Mouse (Mus musculus) neural tube, embryonic 15.5 days (tissue): ENCODE results near the gene Tmem189. TPM values are rescaled to one million over a fixed set of nuclear protein-coding genes. Genes with fewer than 3 reads are reported as not detected.

ENCODE experiments used
- ATAC-seq: fragments of 200-750 bp; cut with Nextera tagmentation; 2 replicates; pipeline ENCODE4 v1.8.0; 2017; ENCODE audit warnings: mild to moderate bottlenecking, moderate TSS enrichment, moderate library complexity; ENCODE audit not compliant: low FRiP score
- H3K27ac ChIP-seq: fragments of 300-500 bp; sonication (generic); replicated peaks from 2 replicates; pipeline ENCODE4 v1.5.1; 2015; ENCODE audit warnings: mild to moderate bottlenecking, inconsistent platforms
- H3K27me3 ChIP-seq: fragments of 300-500 bp; sonication (generic); replicated peaks from 2 replicates; pipeline ENCODE4 v1.6.1; 2015; ENCODE audit warnings: inconsistent platforms
- H3K36me3 ChIP-seq: fragments of 300-500 bp; sonication (generic); 2 replicates; pipeline ENCODE4 v1.6.1; 2015; ENCODE audit warnings: inconsistent platforms
- H3K4me1 ChIP-seq: fragments of 300-500 bp; sonication (generic); 2 replicates; pipeline ENCODE4 v1.6.1; 2015; ENCODE audit warnings: inconsistent platforms
- H3K4me2 ChIP-seq: fragments of 300-500 bp; sonication (generic); 2 replicates; pipeline ENCODE4 v1.6.1; 2015; ENCODE audit warnings: inconsistent platforms, mild to moderate bottlenecking, moderate library complexity
- H3K4me3 ChIP-seq: fragments of 300-500 bp; sonication (generic); replicated peaks from 2 replicates; pipeline ENCODE4 v1.5.1; 2015; ENCODE audit warnings: mild to moderate bottlenecking, inconsistent platforms
- H3K9ac ChIP-seq: fragments of 300-500 bp; sonication (generic); replicated peaks from 2 replicates; pipeline ENCODE4 v1.6.1; 2015; ENCODE audit warnings: mild to moderate bottlenecking, inconsistent platforms
- H3K9me3 ChIP-seq: fragments of 300-500 bp; sonication (generic); replicated peaks from 2 replicates; pipeline ENCODE4 v1.6.1; 2016; ENCODE audit warnings: inconsistent platforms
- WGBS: fragments of 180-500 bp; shearing (Covaris S2); methylation state at CpG from one replicate; pipeline ENCODE4 v1.1.7; 2015; ENCODE audit warnings: mixed read lengths; 5-methylcytosine and 5-hydroxymethylcytosine counted together
- polyA plus RNA-seq: library from polyadenylated mRNA; unstranded; fragments of >200 nt; fragmentation: Nextera tagmentation; extraction: Ambion mirVana; gene quantifications from 2 replicates; pipeline ENCODE4 v1.2.1, GENCODE M21; 2015

Tmem189 gene
- polyA plus RNA-seq: 41.4 and 44.1 TPM in 2 replicates

DNA sequence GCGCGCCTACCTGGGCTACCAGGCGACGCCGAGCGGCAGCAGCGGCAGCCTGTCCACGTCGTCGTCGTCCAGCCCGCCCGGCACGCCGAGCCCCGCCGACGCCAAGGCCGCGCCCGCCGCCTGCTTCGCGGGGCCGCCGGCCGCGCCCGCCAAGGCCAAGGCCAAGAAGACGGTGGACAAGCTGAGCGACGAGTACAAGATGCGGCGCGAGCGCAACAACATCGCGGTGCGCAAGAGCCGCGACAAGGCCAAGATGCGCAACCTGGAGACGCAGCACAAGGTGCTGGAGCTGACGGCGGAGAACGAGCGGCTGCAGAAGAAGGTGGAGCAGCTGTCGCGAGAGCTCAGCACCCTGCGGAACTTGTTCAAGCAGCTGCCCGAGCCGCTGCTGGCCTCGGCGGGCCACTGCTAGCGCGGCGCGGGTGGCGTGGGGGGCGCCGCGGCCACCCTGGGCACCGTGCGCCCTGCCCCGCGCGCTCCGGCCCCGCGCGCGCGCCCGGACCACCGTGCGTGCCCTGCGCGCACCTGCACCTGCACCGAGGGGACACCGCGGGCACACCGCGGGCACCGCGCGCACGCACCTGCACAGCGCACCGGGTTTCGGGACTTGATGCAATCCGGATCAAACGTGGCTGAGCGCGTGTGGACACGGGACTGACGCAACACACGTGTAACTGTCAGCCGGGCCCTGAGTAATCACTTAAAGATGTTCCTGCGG is at the start of gene Tmem189:
Gene Tmem189, minus strand, starts transcription at position 322 of the 718 bp plus-strand sequence.
- Histone ChIP-seq H3K9me3 (no peaks in the 10 kb centered on the region), H3K36me3 (no peaks in the 10 kb centered on the region), H3K4me1 (peaks cover 25% of the 10 kb centered on the region), H3K4me2 (peak within 1 kb of the TSS; percentile 95), H3K4me3 (peak within 1 kb of the TSS; percentile 71), H3K27me3 (peaks cover 59% of the 10 kb centered on the region), H3K9ac (peak within 1 kb of the TSS; percentile 60), H3K27ac (peak within 1 kb of the TSS; percentile 63; the same call in 1 of the 2 replicates)
- WGBS: under 1% methylated on average over 88 of the region's 99 CpGs
- peak; percentile 32; the same call in 1 of the 2 replicates for ATAC-seq

DNA sequence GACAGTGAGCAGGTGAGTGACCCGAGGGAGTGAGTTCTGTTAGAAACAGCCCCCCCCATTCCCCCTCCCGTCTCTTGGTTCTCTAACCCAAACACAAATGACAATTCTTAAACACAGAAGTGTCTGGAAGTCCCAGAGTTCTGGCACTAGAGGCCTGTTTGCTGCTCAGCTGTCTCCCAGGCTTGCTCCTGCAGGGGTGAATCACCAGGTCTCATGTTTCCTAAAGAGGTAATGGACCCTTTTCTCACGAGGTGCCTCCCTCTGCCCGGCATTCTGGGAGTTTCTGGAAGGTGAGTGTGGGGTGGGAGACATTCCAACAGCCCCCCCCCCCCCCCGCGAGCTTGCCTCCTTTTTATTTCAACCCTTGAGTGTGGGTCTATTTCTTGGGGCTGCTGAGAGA is 49.4 kb upstream of the Tmem189 start:
- Histone ChIP-seq H3K4me1 (peaks cover 3% of the 10 kb centered on the region; the same call in 1 of the 2 replicates), H3K27ac (no peak overlapping the region), H3K27me3 (no peaks in the 10 kb centered on the region), H3K4me3 (no peak overlapping the region), H3K9me3 (no peaks in the 10 kb centered on the region), H3K9ac (no peak overlapping the region), H3K4me2 (no peak overlapping the region), H3K36me3 (no peaks in the 10 kb centered on the region)
- 56% methylated on average over 6 of the region's 6 CpGs for WGBS
- no peak for ATAC-seq

DNA sequence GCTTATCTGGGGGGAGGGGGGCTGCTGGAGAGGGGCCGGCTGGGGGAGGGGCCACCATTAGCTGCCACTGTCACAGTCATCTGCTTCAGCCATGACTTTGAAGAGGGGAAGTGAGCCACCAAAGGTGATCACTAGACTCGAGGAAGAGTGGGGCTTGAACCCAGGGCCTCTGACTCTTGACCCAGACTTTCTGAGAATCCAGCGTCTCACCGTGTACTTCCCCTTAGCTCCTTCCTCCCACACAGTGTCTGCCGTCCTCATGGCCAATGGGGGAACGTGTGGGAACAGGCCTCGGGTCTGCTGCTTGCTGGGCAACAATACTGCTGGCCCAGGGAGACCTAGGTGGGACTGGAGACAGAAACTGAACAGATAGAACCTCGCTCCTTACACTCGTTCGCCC is 45.2 kb upstream of the Tmem189 start:
- ATAC-seq: no peak
- Histone ChIP-seq H3K4me1 (no peaks in the 10 kb centered on the region), H3K9me3 (no peaks in the 10 kb centered on the region), H3K36me3 (no peaks in the 10 kb centered on the region), H3K4me2 (no peak overlapping the region), H3K4me3 (no peak overlapping the region), H3K27me3 (no peaks in the 10 kb centered on the region), H3K27ac (no peak overlapping the region), H3K9ac (no peak overlapping the region)
- WGBS: 81% methylated on average over 10 of the region's 10 CpGs

DNA sequence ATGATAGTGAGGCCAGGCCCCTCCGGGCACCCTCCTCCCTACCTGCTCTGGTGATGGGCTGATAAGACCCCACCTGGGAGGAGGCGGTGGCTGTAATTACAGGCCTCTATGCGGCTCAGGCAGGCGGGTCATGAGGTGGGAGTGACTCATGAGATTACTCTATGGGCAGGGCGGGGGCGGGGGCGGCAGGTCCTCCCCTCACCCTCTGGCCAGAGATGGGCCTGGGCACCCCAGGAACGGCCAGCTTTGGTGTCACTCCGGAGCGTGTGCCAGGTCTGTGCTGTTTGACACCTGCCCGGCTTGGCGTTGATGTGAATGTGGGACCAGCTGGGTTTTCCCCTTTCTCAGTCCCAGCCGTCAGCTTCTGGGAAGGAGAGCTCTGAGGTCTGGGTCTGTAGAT is 41.5 kb upstream of the Tmem189 start:
- Histone ChIP-seq H3K4me2 (no peak overlapping the region), H3K36me3 (no peaks in the 10 kb centered on the region), H3K27me3 (no peaks in the 10 kb centered on the region), H3K27ac (no peak overlapping the region), H3K9ac (no peak overlapping the region), H3K4me1 (peaks cover 4% of the 10 kb centered on the region; the same call in 1 of the 2 replicates), H3K9me3 (no peaks in the 10 kb centered on the region), H3K4me3 (no peak overlapping the region)
- no peak for ATAC-seq
- 70% methylated on average over 13 of the region's 13 CpGs for WGBS

DNA sequence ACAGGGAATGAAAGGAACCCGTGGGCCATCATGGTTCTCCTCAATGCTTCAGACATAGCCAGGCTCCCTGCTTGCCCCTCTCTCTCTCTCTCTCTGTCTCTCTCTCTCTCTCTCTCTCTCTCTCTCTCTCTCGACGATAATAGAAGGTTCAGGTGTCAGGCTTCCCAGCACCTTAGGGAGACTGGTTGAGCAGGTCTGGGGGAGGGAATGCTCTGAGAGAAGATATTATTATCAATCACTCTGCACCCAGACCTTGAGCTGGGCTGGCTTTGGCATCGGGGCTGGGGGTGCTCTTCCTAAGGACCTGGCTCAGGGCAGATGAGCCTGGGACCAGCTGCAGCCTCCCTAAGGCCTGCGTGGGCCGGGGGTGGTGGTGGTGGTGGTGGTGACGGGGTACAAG is 40.4 kb upstream of the Tmem189 start:
- no peaks in the 10 kb centered on the region for H3K9me3 ChIP-seq
- 80% methylated on average over 7 of the region's 7 CpGs for WGBS
- H3K36me3 ChIP-seq: no peaks in the 10 kb centered on the region
- no peak overlapping the region for H3K4me2 ChIP-seq
- H3K27me3 ChIP-seq: no peaks in the 10 kb centered on the region
- H3K27ac ChIP-seq: no peak overlapping the region
- H3K9ac ChIP-seq: no peak overlapping the region
- no peak overlapping the region for H3K4me3 ChIP-seq
- H3K4me1 ChIP-seq: peaks cover 4% of the 10 kb centered on the region; the same call in 1 of the 2 replicates
- ATAC-seq: no peak

DNA sequence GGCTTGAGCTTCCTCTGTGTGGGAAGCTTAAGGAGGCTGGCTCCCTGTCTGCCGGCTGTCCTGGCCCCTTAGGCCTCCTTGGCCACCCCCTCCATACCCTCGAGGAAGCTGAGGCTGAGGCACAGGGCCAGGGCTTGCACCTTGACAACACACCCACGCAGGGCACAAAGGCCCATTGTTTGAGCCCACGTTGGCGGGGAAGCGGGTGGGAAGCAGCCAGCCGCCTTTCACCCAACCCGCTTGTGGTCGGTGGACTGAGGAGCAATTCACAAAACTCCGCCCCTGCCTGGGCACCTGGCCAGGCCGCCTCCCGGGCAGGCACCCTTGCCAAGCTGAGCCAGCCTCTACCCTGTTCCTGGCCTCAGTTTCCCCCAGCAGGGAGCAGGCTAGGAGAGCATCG is 37.5 kb upstream of the Tmem189 start:
- Histone ChIP-seq H3K4me3 (no peak overlapping the region), H3K4me1 (peaks cover 4% of the 10 kb centered on the region; the same call in 1 of the 2 replicates), H3K9ac (no peak overlapping the region), H3K36me3 (no peaks in the 10 kb centered on the region), H3K27ac (no peak overlapping the region), H3K27me3 (no peaks in the 10 kb centered on the region), H3K4me2 (no peak overlapping the region), H3K9me3 (no peaks in the 10 kb centered on the region)
- WGBS: 47% methylated on average over 13 of the region's 13 CpGs
- peak; percentile 61; the same call in 1 of the 2 replicates for ATAC-seq

DNA sequence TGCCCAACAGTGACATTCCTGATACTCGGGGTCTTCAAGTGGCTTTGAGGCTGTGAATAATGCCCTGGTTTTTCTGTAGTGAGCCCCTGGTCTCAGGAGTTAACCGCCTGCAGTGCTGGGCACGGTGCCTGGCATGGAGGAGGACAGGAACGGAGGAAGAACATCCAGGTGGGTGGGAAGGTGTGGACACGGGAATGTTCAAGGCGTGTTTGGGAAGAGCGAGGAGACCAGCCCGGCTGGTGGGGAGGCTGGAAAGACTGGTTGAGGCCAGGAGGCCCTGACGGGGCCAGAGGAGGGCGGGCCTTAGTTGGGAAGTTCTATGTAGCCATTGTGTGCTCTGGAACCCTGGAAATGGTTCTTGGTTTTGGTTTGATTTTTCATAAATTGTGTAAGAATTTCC is 36.3 kb upstream of the Tmem189 start:
- peaks cover 4% of the 10 kb centered on the region; the same call in 1 of the 2 replicates for H3K4me1 ChIP-seq
- no peaks in the 10 kb centered on the region for H3K27me3 ChIP-seq
- H3K36me3 ChIP-seq: no peaks in the 10 kb centered on the region
- H3K27ac ChIP-seq: no peak overlapping the region
- H3K4me2 ChIP-seq: no peak overlapping the region
- H3K4me3 ChIP-seq: no peak overlapping the region
- H3K9me3 ChIP-seq: no peaks in the 10 kb centered on the region
- H3K9ac ChIP-seq: no peak overlapping the region
- 95% methylated on average over 10 of the region's 10 CpGs for WGBS
- no peak for ATAC-seq

DNA sequence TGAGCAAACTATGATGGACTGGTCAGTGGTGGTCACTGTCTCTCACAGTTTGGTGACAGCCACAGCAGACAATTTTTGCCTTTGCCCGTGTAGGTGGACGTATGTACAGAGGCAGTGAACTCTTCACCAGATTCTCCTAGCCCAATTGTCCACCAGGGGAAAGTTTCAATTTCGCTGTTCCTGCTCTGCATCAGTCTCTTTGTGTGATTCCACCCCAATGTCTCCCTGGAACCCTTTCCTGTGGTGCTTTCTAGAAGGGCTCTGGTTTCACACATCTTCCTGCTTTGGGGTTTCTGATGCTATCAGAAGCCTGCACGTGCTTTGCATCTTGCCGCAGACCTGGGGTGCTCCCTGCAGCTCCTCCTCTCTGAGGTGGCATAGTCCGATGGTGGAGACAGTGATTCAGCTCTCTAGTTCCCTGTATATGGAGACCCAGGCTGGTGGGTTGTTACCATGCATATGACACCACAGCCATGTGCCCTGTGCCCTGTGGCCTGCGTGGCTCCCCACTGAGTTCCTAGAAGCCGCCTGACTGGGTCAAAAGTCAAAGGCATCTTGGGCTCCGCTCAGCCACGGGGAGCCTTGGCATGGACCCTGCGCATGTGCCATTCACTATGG is 34.1 kb upstream of the Tmem189 start:
- no peak overlapping the region for H3K4me3 ChIP-seq
- no peak overlapping the region for H3K27ac ChIP-seq
- H3K27me3 ChIP-seq: no peaks in the 10 kb centered on the region
- H3K4me2 ChIP-seq: no peak overlapping the region
- H3K9me3 ChIP-seq: no peaks in the 10 kb centered on the region
- no peaks in the 10 kb centered on the region for H3K36me3 ChIP-seq
- H3K9ac ChIP-seq: no peak overlapping the region
- no peak for ATAC-seq
- H3K4me1 ChIP-seq: peaks cover 4% of the 10 kb centered on the region; the same call in 1 of the 2 replicates
- WGBS: 79% methylated on average over 11 of the region's 11 CpGs

DNA sequence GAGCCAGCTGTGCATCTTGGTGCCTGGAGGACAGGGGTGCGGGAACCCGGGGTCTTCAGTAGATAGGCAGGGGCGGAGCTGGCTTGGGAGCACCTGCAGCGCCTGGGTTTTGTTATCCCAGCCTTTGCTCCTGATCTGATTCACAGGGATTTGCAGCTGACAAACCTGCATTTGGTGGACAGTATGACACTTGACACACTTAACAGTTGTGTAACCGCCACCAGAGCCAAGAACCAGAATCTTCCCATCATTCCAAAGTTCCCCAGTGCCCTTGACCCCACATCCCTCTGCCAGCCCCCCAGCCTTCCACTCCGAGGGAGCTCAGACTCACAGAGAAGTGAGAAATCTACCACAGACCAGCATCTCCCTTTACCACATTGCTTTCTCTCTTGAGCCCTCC is 32.9 kb upstream of the Tmem189 start:
- Histone ChIP-seq H3K4me1 (peaks cover 4% of the 10 kb centered on the region; the same call in 1 of the 2 replicates), H3K4me2 (no peak overlapping the region), H3K9me3 (no peaks in the 10 kb centered on the region), H3K27ac (no peak overlapping the region), H3K4me3 (no peak overlapping the region), H3K36me3 (no peaks in the 10 kb centered on the region), H3K27me3 (no peaks in the 10 kb centered on the region), H3K9ac (no peak overlapping the region)
- no peak for ATAC-seq
- WGBS: 66% methylated on average over 6 of the region's 6 CpGs

DNA sequence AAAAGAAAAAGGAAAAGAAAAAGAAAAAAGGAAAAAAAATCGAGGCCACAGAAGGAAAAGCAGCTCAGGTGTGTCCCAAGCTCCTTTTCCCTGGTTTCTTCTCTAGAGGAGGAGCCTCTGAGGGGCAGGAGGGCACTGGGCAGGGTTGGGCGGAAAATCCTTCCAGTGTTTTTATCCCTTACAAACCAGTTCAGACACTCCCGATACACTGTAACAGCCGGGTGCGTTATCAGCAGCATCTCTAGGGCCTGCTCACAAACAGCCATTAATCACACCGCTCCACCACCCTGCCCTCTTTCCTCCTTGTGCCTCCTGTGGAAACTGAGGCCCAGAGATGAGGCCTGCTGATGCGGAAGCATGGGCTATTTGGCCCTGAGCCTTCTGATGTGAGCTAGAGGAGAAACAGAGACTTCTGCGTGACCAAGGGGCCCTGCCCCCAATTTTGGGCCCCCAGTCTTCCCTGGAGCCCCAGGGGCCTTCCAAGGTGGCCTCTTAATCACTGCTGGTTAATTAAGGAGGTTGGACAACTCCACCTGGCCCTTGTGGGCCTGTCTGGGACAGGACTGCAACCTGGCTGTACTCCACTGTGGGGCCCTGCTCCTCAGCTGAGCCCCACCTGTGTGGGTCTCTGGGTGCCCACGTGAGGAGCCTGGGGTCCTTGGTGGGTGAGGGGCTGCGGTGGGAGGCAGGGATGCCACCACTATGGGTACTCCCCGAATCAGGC is 31.7 kb upstream of the Tmem189 start:
- no peak overlapping the region for H3K27ac ChIP-seq
- no peak overlapping the region for H3K4me3 ChIP-seq
- no peaks in the 10 kb centered on the region for H3K9me3 ChIP-seq
- H3K4me1 ChIP-seq: no peaks in the 10 kb centered on the region
- WGBS: 79% methylated on average over 11 of the region's 11 CpGs
- H3K9ac ChIP-seq: no peak overlapping the region
- ATAC-seq: no peak
- H3K4me2 ChIP-seq: no peak overlapping the region
- H3K27me3 ChIP-seq: no peaks in the 10 kb centered on the region
- H3K36me3 ChIP-seq: no peaks in the 10 kb centered on the region

DNA sequence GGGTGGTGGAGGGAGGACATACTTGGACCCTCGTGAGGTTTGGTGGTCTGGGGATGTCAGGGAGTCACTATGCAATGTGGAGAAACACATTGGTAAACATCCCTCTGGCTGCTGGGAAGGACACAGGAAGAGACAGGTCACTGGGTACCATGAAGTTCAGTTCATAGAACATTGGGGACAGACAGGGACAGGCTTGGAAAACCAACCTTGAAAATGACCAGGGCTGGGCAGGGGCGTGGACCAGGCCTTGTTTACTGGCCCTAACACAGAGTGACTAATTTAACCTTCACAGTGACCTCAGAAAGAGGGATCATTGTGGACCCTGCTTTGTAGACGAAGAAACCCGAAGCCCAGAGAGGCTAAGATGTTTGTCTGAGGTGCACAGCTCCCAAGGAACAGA is 29.9 kb upstream of the Tmem189 start:
- Histone ChIP-seq H3K4me3 (no peak overlapping the region), H3K9ac (no peak overlapping the region), H3K27ac (no peak overlapping the region), H3K36me3 (no peaks in the 10 kb centered on the region), H3K4me1 (no peaks in the 10 kb centered on the region), H3K27me3 (no peaks in the 10 kb centered on the region), H3K9me3 (no peaks in the 10 kb centered on the region), H3K4me2 (no peak overlapping the region)
- no peak for ATAC-seq
- WGBS: 78% methylated on average over 4 of the region's 4 CpGs
